Mouse (Mus musculus): ENCODE data around the gene Trp53bp2. TPM values are rescaled to one million over a fixed set of nuclear protein-coding genes. Genes with fewer than 3 reads are reported as not detected.
A peak's percentile ranks its signal among the peaks of the same experiment; 100 is the strongest.

Trp53bp2 gene
- total and polyA plus RNA-seq, 2 experiments, result 5.0 to 7.2 TPM

GRCm38 (mm10) chr1:182425176-182425575 lies 16.2 kb downstream of the Trp53bp2 start:
- no peak for DNase-seq (ENCODE audit: extremely low read depth, low read depth, low spot score)
- Histone ChIP-seq H3K9ac (ENCODE audit: low read depth, low read length) (no peak overlapping the region), H3K4me1 (ENCODE audit: control insufficient read depth, insufficient read depth, low read length) (peaks cover 22% of the 10 kb centered on the region), H3K36me3 (ENCODE audit: control insufficient read depth, insufficient read depth, low read length) (peaks cover 2% of the 10 kb centered on the region; the same call in 1 of the 2 replicates), H3K79me2 (ENCODE audit: control insufficient read depth, insufficient read depth, low read length) (peaks cover 23% of the 10 kb centered on the region), H3K27me3 (ENCODE audit: control insufficient read depth, insufficient read depth, low read length) (no peaks in the 10 kb centered on the region), H3K27ac (replicated peaks; ENCODE audit: insufficient read depth, low read depth, low read length) (0 out of 2 replicates have a peak overlapping the region, but pooled peaks have one; percentile 16), H3K4me3 (ENCODE audit: insufficient read depth, low read depth, low read length) (no peak overlapping the region)
- TF ChIP-seq POLR2A (IDR thresholded peaks at IDR 0.05; ENCODE audit: extremely low read depth, insufficient read depth, low read length) (no peak), CTCF (IDR thresholded peaks at IDR 0.05; ENCODE audit: low read depth, low read length) (no peak)
- WGBS, result 93% methylated on average over 3 of the region's 3 CpGs

DNA sequence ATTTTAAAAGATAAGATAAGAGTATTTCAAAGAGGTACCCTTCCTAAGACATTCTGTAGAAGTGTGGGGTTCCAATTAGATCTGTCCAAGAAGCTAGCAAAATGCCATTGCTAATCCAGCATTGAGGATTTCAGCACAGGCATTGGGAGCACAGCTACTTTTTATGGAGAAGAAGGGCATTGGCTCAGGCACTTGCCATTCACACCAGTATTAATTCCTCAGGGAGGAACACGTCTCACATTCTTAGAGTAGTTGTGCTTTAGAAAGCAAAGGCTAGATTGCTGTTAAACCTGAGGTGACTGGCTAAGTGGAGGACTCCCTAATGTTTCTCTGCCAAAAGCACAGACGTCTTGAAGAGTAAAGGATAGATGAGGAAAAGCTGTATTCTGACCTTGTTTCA lies 17.5 kb downstream of the Trp53bp2 start:
- Histone ChIP-seq H3K4me1 (ENCODE audit: control insufficient read depth, insufficient read depth, low read length) (peaks cover 23% of the 10 kb centered on the region), H3K9ac (ENCODE audit: low read depth, low read length) (no peak overlapping the region), H3K4me3 (ENCODE audit: insufficient read depth, low read depth, low read length) (no peak overlapping the region), H3K36me3 (ENCODE audit: control insufficient read depth, insufficient read depth, low read length) (peaks cover 3% of the 10 kb centered on the region; the same call in 1 of the 2 replicates), H3K27ac (replicated peaks; ENCODE audit: insufficient read depth, low read depth, low read length) (peak overlapping the region; percentile 87), H3K27me3 (ENCODE audit: control insufficient read depth, insufficient read depth, low read length) (no peaks in the 10 kb centered on the region), H3K79me2 (ENCODE audit: control insufficient read depth, insufficient read depth, low read length) (peaks cover 18% of the 10 kb centered on the region)
- TF ChIP-seq CTCF (IDR thresholded peaks at IDR 0.05; ENCODE audit: low read depth, low read length), result no peak
- no peak for TF ChIP-seq POLR2A (IDR thresholded peaks at IDR 0.05; ENCODE audit: extremely low read depth, insufficient read depth, low read length)
- 40% methylated on average over 2 of the region's 2 CpGs for WGBS
- DNase-seq (ENCODE audit: extremely low read depth, low read depth, low spot score), result no peak

- H3K4me1 ChIP-seq (ENCODE audit: control insufficient read depth, insufficient read depth, low read length), result peaks cover 23% of the 10 kb centered on the region
- no peak overlapping the region for H3K9ac ChIP-seq (ENCODE audit: low read depth, low read length)
- TF ChIP-seq POLR2A (IDR thresholded peaks at IDR 0.05; ENCODE audit: extremely low read depth, insufficient read depth, low read length) (no peak), CTCF (IDR thresholded peaks at IDR 0.05; ENCODE audit: low read depth, low read length) (no peak)
- peak overlapping the region; percentile 54 for H3K27ac ChIP-seq (replicated peaks; ENCODE audit: insufficient read depth, low read depth, low read length)
- H3K36me3 ChIP-seq (ENCODE audit: control insufficient read depth, insufficient read depth, low read length), result peaks cover 8% of the 10 kb centered on the region; the same call in 1 of the 2 replicates
- peaks cover 14% of the 10 kb centered on the region for H3K79me2 ChIP-seq (ENCODE audit: control insufficient read depth, insufficient read depth, low read length)
- H3K4me3 ChIP-seq (ENCODE audit: insufficient read depth, low read depth, low read length), result no peak overlapping the region
- no peaks in the 10 kb centered on the region for H3K27me3 ChIP-seq (ENCODE audit: control insufficient read depth, insufficient read depth, low read length)
- WGBS, result 17% methylated on average over 1 of the region's 1 CpGs
- peak; percentile 86 for DNase-seq (ENCODE audit: extremely low read depth, low read depth, low spot score)
Measured at GRCm38 (mm10) chr1:182427426-182427825, 18.5 kb downstream of the Trp53bp2 start.

DNA sequence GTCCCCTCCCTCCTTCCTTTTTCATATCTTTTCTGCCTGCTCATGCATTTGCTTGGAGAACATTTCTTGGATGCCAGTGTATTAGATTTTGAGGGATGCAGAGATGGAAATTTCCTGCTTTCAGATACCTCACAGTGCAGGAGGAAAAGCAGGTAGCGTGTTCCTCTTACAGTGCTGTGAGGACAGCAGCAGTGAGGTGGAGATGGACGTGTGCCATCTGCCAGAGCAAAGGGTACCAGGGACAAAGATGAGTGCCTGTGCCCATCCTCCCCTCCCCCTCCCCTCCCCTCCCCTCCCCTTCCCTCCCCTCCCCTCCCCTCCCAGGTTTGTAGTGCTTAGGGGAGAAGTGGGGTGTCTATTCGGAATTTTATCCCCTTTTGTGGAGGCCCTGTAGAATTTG lies 20.9 kb downstream of the Trp53bp2 start:
- peaks cover 13% of the 10 kb centered on the region for H3K79me2 ChIP-seq (ENCODE audit: control insufficient read depth, insufficient read depth, low read length)
- WGBS, result 42% methylated on average over 3 of the region's 3 CpGs
- H3K9ac ChIP-seq (ENCODE audit: low read depth, low read length), result no peak overlapping the region
- no peak overlapping the region for H3K4me3 ChIP-seq (ENCODE audit: insufficient read depth, low read depth, low read length)
- DNase-seq (ENCODE audit: extremely low read depth, low read depth, low spot score), result peak; percentile 67
- peaks cover 21% of the 10 kb centered on the region for H3K4me1 ChIP-seq (ENCODE audit: control insufficient read depth, insufficient read depth, low read length)
- TF ChIP-seq CTCF (IDR thresholded peaks at IDR 0.05; ENCODE audit: low read depth, low read length) (no peak), POLR2A (IDR thresholded peaks at IDR 0.05; ENCODE audit: extremely low read depth, insufficient read depth, low read length) (no peak)
- no peaks in the 10 kb centered on the region for H3K27me3 ChIP-seq (ENCODE audit: control insufficient read depth, insufficient read depth, low read length)
- H3K27ac ChIP-seq (replicated peaks; ENCODE audit: insufficient read depth, low read depth, low read length), result no peak overlapping the region
- peaks cover 21% of the 10 kb centered on the region for H3K36me3 ChIP-seq (ENCODE audit: control insufficient read depth, insufficient read depth, low read length)

DNA sequence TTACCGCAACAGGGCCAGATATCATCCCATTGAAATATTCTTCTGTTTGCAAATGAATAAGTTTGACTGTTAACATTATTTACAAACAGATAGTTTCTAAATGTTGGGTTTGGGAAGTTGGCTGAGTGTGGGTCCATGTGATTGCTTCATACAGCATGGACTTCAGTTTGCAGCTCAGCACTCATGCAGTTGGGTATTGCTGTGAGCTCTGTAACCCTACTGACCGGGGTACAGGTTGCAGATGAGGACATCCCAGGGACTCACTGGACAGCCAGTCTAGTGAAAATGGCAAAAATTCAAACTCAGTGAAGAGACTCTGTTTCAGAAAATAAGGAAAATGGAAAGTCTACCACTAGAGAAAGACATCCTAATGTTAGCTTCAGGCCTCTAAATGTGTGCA lies 21.7 kb downstream of the Trp53bp2 start:
- H3K4me3 ChIP-seq (ENCODE audit: insufficient read depth, low read depth, low read length), result no peak overlapping the region
- 39% methylated on average over 2 of the region's 2 CpGs for WGBS
- peaks cover 25% of the 10 kb centered on the region for H3K36me3 ChIP-seq (ENCODE audit: control insufficient read depth, insufficient read depth, low read length)
- TF ChIP-seq POLR2A (IDR thresholded peaks at IDR 0.05; ENCODE audit: extremely low read depth, insufficient read depth, low read length) (no peak), CTCF (IDR thresholded peaks at IDR 0.05; ENCODE audit: low read depth, low read length) (no peak)
- peaks cover 16% of the 10 kb centered on the region for H3K4me1 ChIP-seq (ENCODE audit: control insufficient read depth, insufficient read depth, low read length)
- DNase-seq (ENCODE audit: extremely low read depth, low read depth, low spot score), result peak; percentile 83
- no peak overlapping the region for H3K9ac ChIP-seq (ENCODE audit: low read depth, low read length)
- no peak overlapping the region for H3K27ac ChIP-seq (replicated peaks; ENCODE audit: insufficient read depth, low read depth, low read length)
- peaks cover 5% of the 10 kb centered on the region for H3K79me2 ChIP-seq (ENCODE audit: control insufficient read depth, insufficient read depth, low read length)
- no peaks in the 10 kb centered on the region for H3K27me3 ChIP-seq (ENCODE audit: control insufficient read depth, insufficient read depth, low read length)

DNA sequence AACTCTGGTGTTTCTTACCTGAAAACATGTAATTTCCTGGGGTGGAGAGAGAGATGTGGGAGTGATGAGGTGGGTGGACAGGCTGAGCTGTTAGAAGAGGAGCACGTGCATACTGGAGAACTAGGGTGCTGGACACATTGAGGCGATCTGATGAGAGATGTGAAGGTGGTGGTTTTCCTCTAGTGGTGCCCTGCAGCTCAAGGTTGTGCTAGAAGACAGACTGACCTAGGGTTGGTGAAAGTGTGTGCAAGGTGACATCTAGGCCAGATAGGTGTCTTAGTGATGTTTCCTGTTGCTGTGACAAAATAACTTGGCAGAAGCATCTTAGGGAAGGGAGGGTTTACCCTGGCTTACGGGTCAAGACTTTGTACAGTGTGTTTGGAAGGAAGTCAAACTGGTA lies 23.1 kb downstream of the Trp53bp2 start:
- 72% methylated on average over 3 of the region's 3 CpGs for WGBS

More for the DNA sequence above, 23.1 kb downstream of the Trp53bp2 start:
- Histone ChIP-seq H3K4me1 (ENCODE audit: control insufficient read depth, insufficient read depth, low read length) (peaks cover 7% of the 10 kb centered on the region; the same call in 1 of the 2 replicates), H3K9ac (ENCODE audit: low read depth, low read length) (no peak overlapping the region), H3K27me3 (ENCODE audit: control insufficient read depth, insufficient read depth, low read length) (no peaks in the 10 kb centered on the region), H3K27ac (replicated peaks; ENCODE audit: insufficient read depth, low read depth, low read length) (no peak overlapping the region), H3K79me2 (ENCODE audit: control insufficient read depth, insufficient read depth, low read length) (no peaks in the 10 kb centered on the region), H3K4me3 (ENCODE audit: insufficient read depth, low read depth, low read length) (no peak overlapping the region), H3K36me3 (ENCODE audit: control insufficient read depth, insufficient read depth, low read length) (peaks cover 31% of the 10 kb centered on the region)
- DNase-seq (ENCODE audit: extremely low read depth, low read depth, low spot score), result peak; percentile 39
- TF ChIP-seq CTCF (IDR thresholded peaks at IDR 0.05; ENCODE audit: low read depth, low read length), result no peak
